Mouse (Mus musculus) adrenal gland, adult 8-10 months (tissue): ENCODE measurements around the gene Psph. TPM values are rescaled to one million over a fixed set of nuclear protein-coding genes. Genes with fewer than 3 reads are reported as not detected.

ENCODE experiments used
- DNase-seq: peaks from one replicate; pipeline ENCODE4 v3.0.0; 2022
- total RNA-seq, 4 experiments: library from RNA; stranded (reverse); gene quantifications; 2 replicates each; pipeline ENCODE4 v1.2.4; 2022

The Psph gene
- total RNA-seq, 4 experiments from 2014 or later, result 19.7 to 25.4 (median 22.5) TPM

DNA sequence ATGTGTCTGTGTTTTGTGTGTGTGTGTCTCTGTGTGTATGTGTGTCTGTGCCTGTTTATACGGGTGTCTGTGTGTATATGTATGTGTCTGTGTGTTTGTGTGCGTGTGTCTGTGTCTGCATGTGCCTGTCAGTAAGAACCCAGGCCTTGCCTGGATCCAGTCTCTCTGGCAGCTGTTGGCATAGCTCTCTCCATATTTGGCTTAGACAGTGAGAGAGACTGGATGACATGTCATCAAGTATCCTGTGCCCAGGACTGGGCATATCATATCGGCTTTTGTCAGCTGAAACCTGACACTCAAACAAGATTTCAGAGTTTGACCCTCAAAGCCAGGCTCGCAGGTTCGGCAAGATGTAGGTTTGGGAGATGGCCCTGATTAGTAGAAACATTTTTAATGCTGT lies 56.2 kb downstream of the Psph start:
- no peak for DNase-seq

- DNase-seq, result peak; percentile 54
Measured at GRCm38 (mm10) chr5:129730344-129730743, 56.9 kb downstream of the Psph start.

- DNase-seq, result no peak
Measured at GRCm38 (mm10) chr5:129729286-129729685, 58.0 kb downstream of the Psph start.

GRCm38 (mm10) chr5:129726784-129727183 lies 60.5 kb downstream of the Psph start:
- no peak for DNase-seq

DNA sequence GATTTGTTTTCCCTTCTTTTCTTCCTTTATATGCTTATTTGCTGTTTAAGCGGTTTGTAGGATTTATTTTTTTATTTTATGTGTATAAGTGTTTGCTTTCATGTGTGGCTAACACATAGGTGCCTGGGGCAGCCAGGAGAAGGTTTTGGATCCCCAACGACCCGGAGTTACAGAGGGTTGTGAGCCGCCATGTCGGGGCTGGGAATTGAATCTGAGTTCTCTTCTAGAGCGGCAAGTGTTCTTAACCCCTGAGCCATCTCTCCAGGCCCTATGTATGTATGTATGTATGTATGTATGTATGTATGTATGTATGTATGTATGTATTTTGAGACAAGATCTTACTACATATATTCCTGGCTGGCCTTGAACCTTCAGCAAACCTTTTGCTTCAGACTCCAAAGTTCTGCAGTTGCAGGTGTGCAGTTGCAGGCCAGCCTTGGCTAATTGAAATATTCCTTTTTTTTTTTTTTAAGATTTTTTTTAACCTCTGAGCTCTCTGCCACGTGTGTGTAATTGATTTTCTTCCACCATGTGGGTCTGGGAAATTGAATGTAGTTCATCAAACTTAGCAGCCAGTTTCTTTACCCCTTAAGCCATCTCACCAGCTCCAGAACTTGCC lies 61.4 kb downstream of the Psph start:
- DNase-seq, result no peak

DNA sequence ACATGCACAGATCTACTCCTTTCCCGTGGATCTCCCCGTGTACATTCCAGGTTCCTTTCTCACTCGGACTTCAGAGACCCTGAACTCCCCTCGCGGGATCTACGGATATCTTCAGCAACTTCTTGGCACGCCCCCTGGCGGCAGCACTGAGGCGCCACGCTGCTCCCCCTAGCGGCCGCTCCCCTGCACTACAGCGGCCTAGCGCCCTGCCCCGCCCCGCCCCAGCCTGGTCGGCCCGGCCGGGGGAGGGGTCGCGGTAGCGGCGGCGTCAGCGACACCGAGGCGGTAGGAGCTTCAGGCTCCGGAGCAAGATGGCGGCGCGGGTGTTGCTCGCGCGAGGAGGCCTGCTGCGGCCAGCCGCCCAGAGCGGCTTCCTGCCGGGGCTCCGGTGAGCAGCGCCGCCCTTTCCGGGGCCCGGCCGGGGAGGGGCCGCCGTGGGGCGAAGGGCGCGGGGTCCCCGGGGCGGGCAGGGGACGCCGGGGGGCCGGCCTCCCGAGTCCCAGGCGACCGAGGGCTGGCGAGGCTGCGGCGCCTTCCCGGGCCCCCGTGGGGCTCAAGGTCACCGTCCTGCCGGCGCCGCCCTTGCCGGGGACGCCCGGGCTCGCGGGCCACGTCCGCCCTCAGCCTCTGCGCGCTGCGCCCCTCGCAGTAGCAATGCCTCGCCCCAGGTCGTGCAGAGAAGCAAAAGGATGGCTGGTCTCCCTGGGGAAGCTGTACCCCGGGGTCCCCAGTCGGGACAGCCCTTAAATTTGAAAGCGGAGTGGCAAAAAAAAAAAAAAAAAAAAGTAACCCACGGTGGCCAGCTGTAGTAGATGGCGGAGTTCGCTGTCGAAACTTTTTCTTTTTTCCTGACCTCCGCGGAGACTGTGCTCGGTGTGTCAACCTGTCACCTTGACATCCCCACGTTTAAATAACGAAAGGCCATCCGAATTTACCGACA lies 62.1 kb downstream of the Psph start, which contains the start of gene Nipsnap2:
Gene Nipsnap2 (plus strand): TSS at position 230 of the 940 bp plus-strand sequence.
- DNase-seq, result peak; percentile 86

DNA sequence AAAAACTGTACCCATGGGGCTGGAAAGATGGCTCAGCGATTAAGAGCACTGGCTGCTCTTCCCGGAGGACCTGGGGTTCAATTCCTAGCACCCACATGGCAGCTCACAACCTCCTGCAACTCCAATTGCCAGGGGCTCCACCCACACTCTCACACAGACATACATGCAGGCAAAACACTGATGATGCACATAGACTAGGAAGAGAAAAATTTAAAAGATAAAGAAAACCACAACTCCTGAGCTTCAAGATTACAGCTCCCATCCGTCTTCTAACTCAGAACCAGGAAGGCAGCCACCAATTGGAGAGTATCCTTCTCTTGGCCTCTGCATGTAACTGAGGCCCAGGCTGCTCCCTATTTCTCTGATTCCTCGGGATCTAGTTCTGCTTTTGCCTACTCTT lies 63.0 kb downstream of the Psph start:
- DNase-seq, result no peak

- DNase-seq, result no peak
Measured at GRCm38 (mm10) chr5:129720176-129720575, 67.1 kb downstream of the Psph start.

DNA sequence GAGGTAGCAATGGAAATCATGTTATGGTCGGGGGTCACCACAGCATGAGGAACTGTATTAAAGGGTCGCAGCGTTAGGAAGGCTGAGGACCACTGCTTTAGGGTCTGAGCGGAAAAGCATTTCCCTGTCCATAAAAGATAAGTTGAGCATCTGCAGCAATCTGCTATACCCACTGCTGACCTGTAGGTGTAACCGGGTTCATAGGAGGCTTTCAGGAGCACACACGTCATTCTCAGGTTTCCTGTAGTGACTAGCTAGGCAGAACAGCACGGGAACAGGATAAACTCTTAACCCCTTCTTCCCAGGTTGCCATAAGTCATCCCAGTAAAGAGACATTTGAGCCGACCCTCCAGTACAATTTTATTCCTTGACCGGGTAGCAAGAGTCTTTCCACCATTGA lies 70.2 kb downstream of the Psph start:
- no peak for DNase-seq

Other genes starting within 250 kb of the Psph start
- 1 to 10 TPM in 3 of 4 experiments, under 1 TPM in 1; 0.70 to 1.7 (median 1.2) TPM for gene Mmp17, start 203.3 kb downstream of the Psph start, total RNA-seq
- 1 to 10 TPM; 3.4 to 5.2 (median 4.1) TPM for gene Zfp11, start 117.3 kb downstream of the Psph start, total RNA-seq
- gene Sept14, start 78.9 kb downstream of the Psph start, total RNA-seq, result not detected
- gene Mrps17, start 72.0 kb downstream of the Psph start, total RNA-seq, result 100 to 1,000 TPM in 1 of 4 experiments, 10 to 100 TPM in 3; 88.6 to 111 (median 90.3) TPM
- gene Nipsnap2, start 62.4 kb downstream of the Psph start, total RNA-seq, result 100 to 1,000 TPM; 133 to 158 (median 149) TPM
- 10 to 100 TPM; 30.2 to 69.8 (median 54.5) TPM for gene Sumf2, start 59.5 kb upstream of the Psph start, total RNA-seq
- 1,000 to 10,000 TPM in 1 of 4 experiments, 100 to 1,000 TPM in 3; 716 to 1,044 (median 882) TPM for gene Chchd2, start 100.0 kb upstream of the Psph start, total RNA-seq
- gene Zbed5, start 108.3 kb upstream of the Psph start, total RNA-seq, result 1 to 10 TPM; 1.5 to 3.3 (median 2.0) TPM
- 1 to 10 TPM in 3 of 4 experiments, under 1 TPM in 1; 0.49 to 2.6 (median 1.1) TPM for gene Phkg1, start 111.1 kb upstream of the Psph start, total RNA-seq
- 1 to 10 TPM; 3.3 to 7.2 (median 5.0) TPM for gene Nupr1l, start 121.1 kb upstream of the Psph start, total RNA-seq
- 10 to 100 TPM; 29.2 to 38.6 (median 34.6) TPM for gene Vkorc1l1, start 154.5 kb upstream of the Psph start, total RNA-seq
- gene Gusb, start 215.6 kb upstream of the Psph start, total RNA-seq, result 10 to 100 TPM; 57.5 to 75.2 (median 68.5) TPM
- 100 to 1,000 TPM; 137 to 158 (median 148) TPM for gene Asl, start 241.8 kb upstream of the Psph start, total RNA-seq
- 10 to 100 TPM; 44.8 to 48.3 (median 47.7) TPM for gene Crcp, start 241.8 kb upstream of the Psph start, total RNA-seq